Mouse (Mus musculus): Measurements from ENCODE around the gene Ccdc194. TPM values are rescaled to one million over a fixed set of nuclear protein-coding genes. Genes with fewer than 3 reads are reported as not detected.

Ccdc194 gene
- polyA plus RNA-seq (2015; fragmentation: Nextera tagmentation; extraction: Ambion mirVana), result 0.32 and 0.40 TPM in 2 replicates

- Histone ChIP-seq H3K9ac (ENCODE audit: low read length) (peak within 1 kb of the TSS; percentile 60), H3K9me3 (replicated peaks; ENCODE audit: control insufficient read depth, low read length) (no peaks in the 10 kb centered on the region), H3K27me3 (ENCODE audit: control insufficient read depth, insufficient read depth, low read length) (peaks cover 12% of the 10 kb centered on the region), H3K4me2 (ENCODE audit: low read depth, low read length) (peak within 1 kb of the TSS; percentile 21; the same call in 1 of the 2 replicates), H3K27ac (ENCODE audit: low read length) (peak within 1 kb of the TSS; percentile 3; the same call in 1 of the 2 replicates), H3K4me3 (replicated peaks; ENCODE audit: low read length) (peak within 1 kb of the TSS; percentile 11; the same call in 1 of the 2 replicates), H3K36me3 (ENCODE audit: control insufficient read depth, insufficient read depth, low read length) (no peaks in the 10 kb centered on the region), H3K4me1 (ENCODE audit: control insufficient read depth, insufficient read depth, low read length) (peaks cover 19% of the 10 kb centered on the region; the same call in 1 of the 2 replicates)
- no peak for ATAC-seq (ENCODE audit: insufficient read depth, low FRiP score)
- 24% methylated on average over 46 of the region's 46 CpGs for WGBS
Measured at GRCm38 (mm10) chr8:71525226-71526050, at the start of gene Ccdc194. TSS of gene Ccdc194 (minus strand) at chr8:71525711.

DNA sequence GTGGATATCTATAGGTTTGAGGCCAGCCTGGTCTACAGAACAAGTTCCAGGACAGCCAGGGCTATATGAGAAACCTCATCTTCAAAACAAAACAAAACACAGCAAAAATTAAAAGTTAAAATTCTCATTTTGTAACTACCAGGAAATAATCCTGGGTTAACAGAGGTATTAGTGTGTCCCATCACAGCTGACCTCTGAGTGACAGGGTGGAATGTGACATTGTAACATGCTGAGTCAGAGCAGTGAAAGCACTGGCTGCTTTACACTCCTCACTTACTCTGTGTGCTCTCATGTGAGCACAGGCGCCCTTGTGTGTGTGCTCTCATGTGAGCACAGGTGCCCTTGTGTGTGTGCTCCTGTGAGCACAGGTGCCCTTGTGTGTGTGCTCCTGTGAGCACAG, 49.5 kb upstream of the Ccdc194 start:
- Histone ChIP-seq H3K9me3 (replicated peaks; ENCODE audit: control insufficient read depth, low read length) (no peaks in the 10 kb centered on the region), H3K27me3 (ENCODE audit: control insufficient read depth, insufficient read depth, low read length) (no peaks in the 10 kb centered on the region), H3K36me3 (ENCODE audit: control insufficient read depth, insufficient read depth, low read length) (no peaks in the 10 kb centered on the region), H3K9ac (ENCODE audit: low read length) (no peak overlapping the region), H3K27ac (ENCODE audit: low read length) (no peak overlapping the region), H3K4me1 (ENCODE audit: control insufficient read depth, insufficient read depth, low read length) (peaks cover 7% of the 10 kb centered on the region), H3K4me3 (replicated peaks; ENCODE audit: low read length) (no peak overlapping the region), H3K4me2 (ENCODE audit: low read depth, low read length) (no peak overlapping the region)
- no peak for ATAC-seq (ENCODE audit: insufficient read depth, low FRiP score)
- WGBS, result 68% methylated on average over 1 of the region's 1 CpGs

DNA sequence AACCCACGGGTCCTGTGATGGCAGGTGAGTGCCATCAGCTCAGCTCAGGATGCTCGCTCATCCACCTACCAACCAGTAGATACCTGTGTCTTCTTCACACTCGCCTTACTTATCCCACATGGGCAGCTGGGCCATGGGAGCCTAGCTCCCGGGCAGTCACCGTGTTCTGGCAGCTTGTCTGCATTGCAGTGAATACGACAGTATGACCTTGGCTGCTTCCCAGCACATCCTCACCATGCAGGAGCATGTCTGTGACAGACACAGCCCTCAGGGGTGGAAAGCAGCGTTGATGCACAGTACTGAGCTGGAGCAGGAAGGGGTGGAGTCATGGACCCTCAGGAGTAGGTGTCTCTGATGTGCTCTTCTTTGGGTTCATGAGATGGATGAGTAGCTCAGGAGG, 48.9 kb upstream of the Ccdc194 start:
- ATAC-seq (ENCODE audit: insufficient read depth, low FRiP score), result no peak
- Histone ChIP-seq H3K9me3 (replicated peaks; ENCODE audit: control insufficient read depth, low read length) (no peaks in the 10 kb centered on the region), H3K4me3 (replicated peaks; ENCODE audit: low read length) (no peak overlapping the region), H3K4me2 (ENCODE audit: low read depth, low read length) (no peak overlapping the region), H3K27ac (ENCODE audit: low read length) (no peak overlapping the region), H3K4me1 (ENCODE audit: control insufficient read depth, insufficient read depth, low read length) (peaks cover 7% of the 10 kb centered on the region), H3K27me3 (ENCODE audit: control insufficient read depth, insufficient read depth, low read length) (no peaks in the 10 kb centered on the region), H3K36me3 (ENCODE audit: control insufficient read depth, insufficient read depth, low read length) (no peaks in the 10 kb centered on the region), H3K9ac (ENCODE audit: low read length) (no peak overlapping the region)
- WGBS, result 75% methylated on average over 7 of the region's 7 CpGs

DNA sequence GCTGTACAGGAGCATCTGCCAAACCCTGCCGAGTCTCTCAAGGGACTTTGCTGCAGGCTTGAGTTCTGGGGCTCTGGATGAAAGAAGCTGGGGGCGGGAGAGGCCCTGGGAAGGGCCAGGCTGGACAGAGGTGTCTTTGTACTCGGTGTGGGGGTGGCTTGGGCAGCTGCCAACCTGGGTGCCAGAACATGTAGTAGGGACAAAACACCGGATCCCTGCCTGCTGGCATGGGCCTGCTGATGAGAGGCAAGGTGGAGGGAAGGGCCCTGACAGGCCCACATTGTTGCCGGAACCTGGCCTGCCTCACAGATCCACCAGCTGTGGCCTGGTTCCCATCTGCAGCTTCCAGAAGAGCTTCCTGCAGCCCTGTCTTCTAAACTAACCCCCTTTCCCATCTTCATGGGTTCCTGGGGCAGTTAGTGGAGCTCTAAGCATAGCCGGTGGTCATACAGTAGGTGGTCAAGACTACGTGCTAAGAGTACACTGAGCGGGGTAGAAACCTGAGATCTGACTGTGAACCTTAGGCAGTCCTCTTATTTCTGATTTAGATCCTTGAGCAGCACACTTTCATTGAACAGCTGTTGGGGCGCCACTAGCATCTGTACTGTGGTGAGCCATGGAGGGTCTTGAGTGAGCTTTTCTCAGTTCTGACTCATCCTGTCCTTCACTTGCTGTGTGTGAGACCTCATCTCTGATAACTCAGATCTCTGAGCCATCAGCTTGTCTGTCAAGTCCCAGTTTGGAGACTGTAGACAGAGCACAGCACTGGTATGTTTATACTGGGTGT, 47.5 kb upstream of the Ccdc194 start:
- Histone ChIP-seq H3K9ac (ENCODE audit: low read length) (peak overlapping the region; percentile 22; the same call in 1 of the 2 replicates), H3K36me3 (ENCODE audit: control insufficient read depth, insufficient read depth, low read length) (no peaks in the 10 kb centered on the region), H3K27ac (ENCODE audit: low read length) (peak overlapping the region; percentile 52; the same call in 1 of the 2 replicates), H3K4me2 (ENCODE audit: low read depth, low read length) (0 out of 2 replicates have a peak overlapping the region, but pooled peaks have one; percentile 2), H3K27me3 (ENCODE audit: control insufficient read depth, insufficient read depth, low read length) (no peaks in the 10 kb centered on the region), H3K4me3 (replicated peaks; ENCODE audit: low read length) (no peak overlapping the region), H3K9me3 (replicated peaks; ENCODE audit: control insufficient read depth, low read length) (no peaks in the 10 kb centered on the region), H3K4me1 (ENCODE audit: control insufficient read depth, insufficient read depth, low read length) (peaks cover 17% of the 10 kb centered on the region)
- no peak for ATAC-seq (ENCODE audit: insufficient read depth, low FRiP score)
- WGBS, result 67% methylated on average over 9 of the region's 9 CpGs

- H3K9ac ChIP-seq (ENCODE audit: low read length), result no peak overlapping the region
- no peaks in the 10 kb centered on the region for H3K27me3 ChIP-seq (ENCODE audit: control insufficient read depth, insufficient read depth, low read length)
- WGBS, result 89% methylated on average over 2 of the region's 2 CpGs
- H3K4me2 ChIP-seq (ENCODE audit: low read depth, low read length), result no peak overlapping the region
- H3K27ac ChIP-seq (ENCODE audit: low read length), result no peak overlapping the region; the same call in 1 of the 2 replicates
- H3K36me3 ChIP-seq (ENCODE audit: control insufficient read depth, insufficient read depth, low read length), result no peaks in the 10 kb centered on the region
- no peak for ATAC-seq (ENCODE audit: insufficient read depth, low FRiP score)
- peaks cover 17% of the 10 kb centered on the region for H3K4me1 ChIP-seq (ENCODE audit: control insufficient read depth, insufficient read depth, low read length)
- H3K9me3 ChIP-seq (replicated peaks; ENCODE audit: control insufficient read depth, low read length), result no peaks in the 10 kb centered on the region
- no peak overlapping the region for H3K4me3 ChIP-seq (replicated peaks; ENCODE audit: low read length)
Measured at GRCm38 (mm10) chr8:71572077-71572476, 46.6 kb upstream of the Ccdc194 start.

DNA sequence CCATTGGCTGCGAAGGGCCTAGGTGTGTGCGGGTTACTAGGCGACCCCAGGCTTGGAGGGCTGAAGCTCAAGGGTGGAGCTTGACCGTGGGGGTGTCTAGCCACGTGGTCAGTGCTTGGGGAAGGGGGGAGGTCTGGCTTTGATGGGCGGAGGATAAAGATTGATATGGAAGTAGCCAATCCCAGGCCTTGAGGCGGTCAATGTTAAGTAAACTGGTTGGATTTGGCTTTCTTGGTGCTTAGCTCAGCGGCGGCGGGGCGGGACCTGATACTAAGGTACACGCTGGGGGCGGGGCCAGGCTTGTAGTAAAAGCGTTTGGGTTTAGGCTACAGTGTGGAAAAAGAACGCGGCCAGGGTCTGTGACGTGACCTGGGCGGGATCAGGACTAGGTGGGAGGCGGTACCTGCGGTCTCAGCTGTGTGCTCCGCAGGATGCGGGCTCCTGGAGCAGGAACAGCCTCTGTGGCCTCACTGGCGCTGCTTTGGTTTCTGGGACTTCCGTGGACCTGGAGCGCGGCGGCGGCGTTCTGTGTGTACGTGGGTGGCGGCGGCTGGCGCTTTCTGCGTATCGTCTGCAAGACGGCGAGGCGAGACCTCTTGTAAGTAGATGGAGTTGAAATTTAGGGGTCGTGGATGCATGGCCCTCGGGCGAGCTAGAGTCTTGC, 44.9 kb upstream of the Ccdc194 start:
- H3K36me3 ChIP-seq (ENCODE audit: control insufficient read depth, insufficient read depth, low read length), result no peaks in the 10 kb centered on the region
- ATAC-seq (ENCODE audit: insufficient read depth, low FRiP score), result peak; percentile 89
- H3K9ac ChIP-seq (ENCODE audit: low read length), result peak overlapping the region; percentile 79
- peak overlapping the region; percentile 85 for H3K4me2 ChIP-seq (ENCODE audit: low read depth, low read length)
- H3K27ac ChIP-seq (ENCODE audit: low read length), result peak overlapping the region; percentile 93
- H3K4me3 ChIP-seq (replicated peaks; ENCODE audit: low read length), result peak overlapping the region; percentile 66
- peaks cover 3% of the 10 kb centered on the region; the same call in 1 of the 2 replicates for H3K27me3 ChIP-seq (ENCODE audit: control insufficient read depth, insufficient read depth, low read length)
- H3K9me3 ChIP-seq (replicated peaks; ENCODE audit: control insufficient read depth, low read length), result no peaks in the 10 kb centered on the region
- peaks cover 17% of the 10 kb centered on the region for H3K4me1 ChIP-seq (ENCODE audit: control insufficient read depth, insufficient read depth, low read length)
- under 1% methylated on average over 41 of the region's 41 CpGs for WGBS

GRCm38 (mm10) chr8:71569366-71570290, 44.1 kb upstream of the Ccdc194 start:
- Histone ChIP-seq H3K4me2 (ENCODE audit: low read depth, low read length) (peak overlapping the region; percentile 85), H3K4me3 (replicated peaks; ENCODE audit: low read length) (peak overlapping the region; percentile 66), H3K9me3 (replicated peaks; ENCODE audit: control insufficient read depth, low read length) (no peaks in the 10 kb centered on the region), H3K4me1 (ENCODE audit: control insufficient read depth, insufficient read depth, low read length) (peaks cover 17% of the 10 kb centered on the region), H3K27ac (ENCODE audit: low read length) (peak overlapping the region; percentile 93), H3K9ac (ENCODE audit: low read length) (peak overlapping the region; percentile 75), H3K27me3 (ENCODE audit: control insufficient read depth, insufficient read depth, low read length) (peaks cover 3% of the 10 kb centered on the region; the same call in 1 of the 2 replicates), H3K36me3 (ENCODE audit: control insufficient read depth, insufficient read depth, low read length) (no peaks in the 10 kb centered on the region)
- ATAC-seq (ENCODE audit: insufficient read depth, low FRiP score), result peak; percentile 84
- WGBS, result under 1% methylated on average over 51 of the region's 51 CpGs

DNA sequence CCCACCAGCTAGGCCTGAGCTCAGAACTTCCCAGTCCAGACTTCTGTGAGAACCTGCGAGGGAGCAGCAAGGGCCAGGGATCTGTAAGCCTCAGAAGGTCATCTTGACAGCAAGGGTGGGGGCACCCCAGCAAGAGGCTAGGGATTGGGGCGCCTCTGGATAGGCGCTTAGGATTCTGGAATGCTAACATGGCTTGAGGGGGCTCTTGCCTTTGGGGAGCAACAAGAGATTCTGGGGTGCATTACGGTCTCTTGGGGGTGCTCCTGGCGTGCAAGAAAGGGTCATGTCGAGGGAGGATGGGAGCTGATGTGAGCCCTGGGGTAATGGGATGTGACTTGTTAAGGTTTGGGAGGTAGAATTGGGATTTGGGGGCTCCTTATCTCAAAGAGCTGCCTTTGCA, 43.4 kb upstream of the Ccdc194 start:
- WGBS, result 21% methylated on average over 6 of the region's 6 CpGs
- peak overlapping the region; percentile 92 for H3K27ac ChIP-seq (ENCODE audit: low read length)
- no peaks in the 10 kb centered on the region for H3K9me3 ChIP-seq (replicated peaks; ENCODE audit: control insufficient read depth, low read length)
- H3K4me2 ChIP-seq (ENCODE audit: low read depth, low read length), result peak overlapping the region; percentile 85
- no peak for ATAC-seq (ENCODE audit: insufficient read depth, low FRiP score)
- H3K36me3 ChIP-seq (ENCODE audit: control insufficient read depth, insufficient read depth, low read length), result no peaks in the 10 kb centered on the region
- H3K9ac ChIP-seq (ENCODE audit: low read length), result peak overlapping the region; percentile 75
- H3K27me3 ChIP-seq (ENCODE audit: control insufficient read depth, insufficient read depth, low read length), result peaks cover 3% of the 10 kb centered on the region; the same call in 1 of the 2 replicates
- H3K4me3 ChIP-seq (replicated peaks; ENCODE audit: low read length), result peak overlapping the region; percentile 66
- H3K4me1 ChIP-seq (ENCODE audit: control insufficient read depth, insufficient read depth, low read length), result peaks cover 17% of the 10 kb centered on the region
